ENCODE assay signal across 8 mouse cellular contexts in genomic region chr15:80694125-80694910, GRCm38 (mm10). TPM values are rescaled to one million over a fixed set of nuclear protein-coding genes. Genes with fewer than 3 reads are reported as not detected.
A peak's percentile ranks its signal among the peaks of the same experiment; 100 is the strongest.
DNase-seq lines count a peak whose midpoint lies in the region; ATAC-seq lines count a peak whose summit lies in the region.

No protein-coding gene starts in this region.

- no peak overlapping the region for H3K27ac ChIP-seq in heart, embryonic 10.5 days
- H3K27ac ChIP-seq in forebrain, embryonic 11.5 days (ENCODE audit: low read depth, low read length), result no peak overlapping the region
- peak overlapping the region; percentile 6; the same call in 1 of the 2 replicates for H3K27ac ChIP-seq in hindbrain, embryonic 15.5 days (replicated peaks)
- H3K27ac ChIP-seq in limb, embryonic 11.5 days (replicated peaks; ENCODE audit: low read depth, low read length), result no peak overlapping the region
- H3K27ac ChIP-seq in midbrain, embryonic 14.5 days (replicated peaks; ENCODE audit: low read depth, low read length), result peak overlapping the region; percentile 37

- 13% methylated on average over 11 of the region's 11 CpGs for WGBS in heart, embryonic 10.5 days
- WGBS in forebrain, embryonic 11.5 days, result 27% methylated on average over 11 of the region's 11 CpGs
- WGBS in hindbrain, embryonic 15.5 days, result 23% methylated on average over 11 of the region's 11 CpGs
- WGBS in limb, embryonic 11.5 days, result 30% methylated on average over 11 of the region's 11 CpGs
- 16% methylated on average over 11 of the region's 11 CpGs for whole genome bisulfite sequencing in midbrain, embryonic 14.5 days

- peaks cover 77% of the 10 kb centered on the region for H3K27me3 ChIP-seq in heart, embryonic 10.5 days (ENCODE audit: insufficient read depth, poor library complexity, severe bottlenecking)
- H3K27me3 ChIP-seq in forebrain, embryonic 11.5 days (ENCODE audit: control insufficient read depth, insufficient read depth, low read length), result no peaks in the 10 kb centered on the region
- H3K27me3 ChIP-seq in hindbrain, embryonic 15.5 days, result no peaks in the 10 kb centered on the region
- no peaks in the 10 kb centered on the region for H3K27me3 ChIP-seq in limb, embryonic 11.5 days (ENCODE audit: control insufficient read depth, insufficient read depth, low read length)
- H3K27me3 ChIP-seq in midbrain, embryonic 14.5 days (ENCODE audit: control insufficient read depth, insufficient read depth, low read length), result no peaks in the 10 kb centered on the region

- intact Hi-C loops in heart, postnatal 25 days (cut with DNase I), result loop anchor here (1.0 to 5.0 kb wide), 4 partner anchors 60 to 428 kb away; no protein-coding TSS in a partner anchor

- ATAC-seq in forebrain, embryonic 11.5 days (replicated peaks; ENCODE audit: low FRiP score), result no peak
- peak; percentile 58 for ATAC-seq in hindbrain, embryonic 15.5 days (ENCODE audit: low FRiP score, low read depth)
- no peak for ATAC-seq in limb, embryonic 11.5 days (ENCODE audit: insufficient number of reproducible peaks, low FRiP score, low TSS enrichment, low read depth)
- peak; percentile 60; the same call in 1 of the 2 replicates for ATAC-seq in midbrain, embryonic 14.5 days (ENCODE audit: low FRiP score, low TSS enrichment)

- no peaks in the 10 kb centered on the region for H3K9me3 ChIP-seq in heart, embryonic 10.5 days
- no peaks in the 10 kb centered on the region for H3K9me3 ChIP-seq in forebrain, embryonic 11.5 days (ENCODE audit: control insufficient read depth, low read length)
- no peaks in the 10 kb centered on the region for H3K9me3 ChIP-seq in hindbrain, embryonic 15.5 days
- H3K9me3 ChIP-seq in limb, embryonic 11.5 days (ENCODE audit: control insufficient read depth, low read length), result no peaks in the 10 kb centered on the region
- H3K9me3 ChIP-seq in midbrain, embryonic 14.5 days (ENCODE audit: control insufficient read depth, low read length), result no peaks in the 10 kb centered on the region

- peaks cover 16% of the 10 kb centered on the region for H3K4me1 ChIP-seq in heart, embryonic 10.5 days
- H3K4me1 ChIP-seq in forebrain, embryonic 11.5 days (replicated peaks; ENCODE audit: control insufficient read depth, insufficient read depth, low read length), result 0 out of 2 replicates have a peak, but pooled peaks cover 2% of the 10 kb centered on the region
- peaks cover 24% of the 10 kb centered on the region for H3K4me1 ChIP-seq in hindbrain, embryonic 15.5 days (replicated peaks)
- peaks cover 6% of the 10 kb centered on the region for H3K4me1 ChIP-seq in limb, embryonic 11.5 days (ENCODE audit: control insufficient read depth, insufficient read depth, low read length)
- peaks cover 15% of the 10 kb centered on the region for H3K4me1 ChIP-seq in midbrain, embryonic 14.5 days (ENCODE audit: control insufficient read depth, insufficient read depth, low read length)

- DNase-seq in heart, embryonic 10.5 days (ENCODE audit: low spot score), result no peak
- no peak for DNase-seq in heart, postnatal 25 days (ENCODE audit: low spot score)
- DNase-seq in adrenal gland, postnatal 25 days, result peak; percentile 63
- DNase-seq in forebrain, embryonic 11.5 days (ENCODE audit: low spot score), result peak; percentile 80
- peak; percentile 80 for DNase-seq in limb, embryonic 11.5 days (ENCODE audit: low spot score)
- DNase-seq in midbrain, embryonic 14.5 days, result peak; percentile 89
- peak; percentile 66 to 78 for DNase-seq in spleen, postnatal 36 days (ENCODE audit: low spot score in 2 of 2)

- no peaks in the 10 kb centered on the region for H3K36me3 ChIP-seq in heart, embryonic 10.5 days
- no peaks in the 10 kb centered on the region for H3K36me3 ChIP-seq in forebrain, embryonic 11.5 days (ENCODE audit: control insufficient read depth, insufficient read depth, low read length)
- H3K36me3 ChIP-seq in hindbrain, embryonic 15.5 days, result no peaks in the 10 kb centered on the region
- no peaks in the 10 kb centered on the region for H3K36me3 ChIP-seq in limb, embryonic 11.5 days (ENCODE audit: control insufficient read depth, insufficient read depth, low read length)
- H3K36me3 ChIP-seq in midbrain, embryonic 14.5 days (ENCODE audit: control insufficient read depth, insufficient read depth, low read length), result no peaks in the 10 kb centered on the region

- H3K4me3 ChIP-seq in heart, embryonic 10.5 days, result peak overlapping the region; percentile 35
- no peak overlapping the region for H3K4me3 ChIP-seq in forebrain, embryonic 11.5 days (ENCODE audit: low read depth, low read length)
- H3K4me3 ChIP-seq in hindbrain, embryonic 15.5 days, result no peak overlapping the region
- no peak overlapping the region for H3K4me3 ChIP-seq in limb, embryonic 11.5 days (ENCODE audit: low read depth, low read length)
- H3K4me3 ChIP-seq in midbrain, embryonic 14.5 days (replicated peaks; ENCODE audit: low read depth, low read length), result no peak overlapping the region

- H3K9ac ChIP-seq in forebrain, embryonic 11.5 days (ENCODE audit: low read length), result no peak overlapping the region
- no peak overlapping the region for H3K9ac ChIP-seq in hindbrain, embryonic 15.5 days
- no peak overlapping the region for H3K9ac ChIP-seq in limb, embryonic 11.5 days (ENCODE audit: low read length)
- peak overlapping the region; percentile 23; the same call in 1 of the 2 replicates for H3K9ac ChIP-seq in midbrain, embryonic 14.5 days (replicated peaks; ENCODE audit: low read length)

- no peak overlapping the region for H3K4me2 ChIP-seq in forebrain, embryonic 11.5 days (ENCODE audit: low read depth, low read length, severe bottlenecking)
- peak overlapping the region; percentile 25 for H3K4me2 ChIP-seq in hindbrain, embryonic 15.5 days
- no peak overlapping the region for H3K4me2 ChIP-seq in limb, embryonic 11.5 days (ENCODE audit: low read depth, severe bottlenecking)
- peak overlapping the region; percentile 45 for H3K4me2 ChIP-seq in midbrain, embryonic 14.5 days (ENCODE audit: low read length)

RNA-seq across cellular contexts. Expression of gene Tnrc6b, which starts 16.8 kb away (rescaled TPM):
- polyA plus RNA-seq in heart, embryonic 10.5 days (2016; fragmentation: Nextera tagmentation; extraction: Ambion mirVana), result 28.5 and 40.2 TPM in 2 replicates
- 10 to 100 TPM; 48.4 to 53.0 TPM for total RNA-seq in heart, postnatal 25 days (2021)
- total RNA-seq in adrenal gland, postnatal 25 days (2021), result 75.0 and 83.4 TPM in 2 replicates
- 20.8 and 23.3 TPM in 2 replicates for polyA plus RNA-seq in forebrain, embryonic 11.5 days (2014; fragmentation: Nextera tagmentation; extraction: Ambion mirVana)
- polyA plus RNA-seq in hindbrain, embryonic 15.5 days (2015; fragmentation: Nextera tagmentation; extraction: Ambion mirVana), result 31.7 and 37.6 TPM in 2 replicates
- 15.4 and 20.1 TPM in 2 replicates for polyA plus RNA-seq in limb, embryonic 11.5 days (2014; fragmentation: Nextera tagmentation; extraction: Ambion mirVana)
- polyA plus RNA-seq in midbrain, embryonic 14.5 days (2014; fragmentation: Nextera tagmentation; extraction: Ambion mirVana), result 23.4 and 27.3 TPM in 2 replicates

RNA-seq across cellular contexts. Expression of gene Fam83f, which starts 22.7 kb away (rescaled TPM):
- polyA plus RNA-seq in heart, embryonic 10.5 days (2016; fragmentation: Nextera tagmentation; extraction: Ambion mirVana), result 0.31 and 0.50 TPM in 2 replicates
- total RNA-seq in heart, postnatal 25 days (2021), result under 1 TPM in 1 of 2 experiments, not detected in 1; 0.08 TPM
- 0.15 TPM in 1 of 2 replicates, not detected in the other for total RNA-seq in adrenal gland, postnatal 25 days (2021)
- 0.32 and 0.51 TPM in 2 replicates for polyA plus RNA-seq in forebrain, embryonic 11.5 days (2014; fragmentation: Nextera tagmentation; extraction: Ambion mirVana)
- 0.09 and 0.35 TPM in 2 replicates for polyA plus RNA-seq in hindbrain, embryonic 15.5 days (2015; fragmentation: Nextera tagmentation; extraction: Ambion mirVana)
- 0.38 and 0.60 TPM in 2 replicates for polyA plus RNA-seq in limb, embryonic 11.5 days (2014; fragmentation: Nextera tagmentation; extraction: Ambion mirVana)
- polyA plus RNA-seq in midbrain, embryonic 14.5 days (2014; fragmentation: Nextera tagmentation; extraction: Ambion mirVana), result 0.26 and 0.30 TPM in 2 replicates

Comparison
In these comparisons a context has a peak if more than half of its experiments do, and no peak if none do; other contexts are left out.
1. DNase-seq: peak in adrenal gland, postnatal 25 days (single experiment), forebrain, embryonic 11.5 days (single experiment), limb, embryonic 11.5 days (single experiment), midbrain, embryonic 14.5 days (single experiment) and spleen, postnatal 36 days (2 of 2); none in heart, embryonic 10.5 days (single experiment) and heart, postnatal 25 days (single experiment).
2. H3K27ac ChIP-seq: peak in hindbrain, embryonic 15.5 days (single experiment) and midbrain, embryonic 14.5 days (single experiment); none in heart, embryonic 10.5 days (single experiment), forebrain, embryonic 11.5 days (single experiment) and limb, embryonic 11.5 days (single experiment).
3. ATAC-seq: peak in hindbrain, embryonic 15.5 days (single experiment) and midbrain, embryonic 14.5 days (single experiment); none in forebrain, embryonic 11.5 days (single experiment) and limb, embryonic 11.5 days (single experiment).
4. H3K4me2 ChIP-seq: peak in hindbrain, embryonic 15.5 days (single experiment) and midbrain, embryonic 14.5 days (single experiment); none in forebrain, embryonic 11.5 days (single experiment) and limb, embryonic 11.5 days (single experiment).